ENCODE assay signal across 10 mouse cellular contexts in the genomic region with DNA sequence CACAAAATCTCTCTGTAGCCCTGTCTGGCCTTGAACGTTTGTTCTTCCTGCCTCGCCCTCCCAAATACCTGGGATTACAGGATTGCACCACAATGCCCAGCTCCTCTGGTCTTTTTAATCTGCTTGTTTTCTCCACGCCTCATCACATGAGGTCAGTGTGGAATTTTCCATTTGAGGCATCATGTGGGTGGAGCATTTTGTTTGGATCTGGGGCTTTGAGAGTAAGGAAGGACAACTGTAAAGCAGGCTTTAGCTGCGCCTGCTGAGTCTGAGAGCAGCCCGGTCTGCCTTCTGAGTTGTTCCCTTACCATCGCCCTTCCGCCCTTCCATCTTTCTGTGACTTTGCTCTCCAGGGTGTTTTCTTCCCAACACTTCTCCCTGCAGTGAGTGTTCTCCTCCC. TPM values are rescaled to one million over a fixed set of nuclear protein-coding genes. Genes with fewer than 3 reads are reported as not detected.
DNase-seq lines count a peak whose midpoint lies in the region; ATAC-seq and TF ChIP-seq lines count a peak whose summit lies in the region.
"Had no signal": no experiment of that assay in that cellular context is flagged by ENCODE, and none has a peak within 500 bp of the region (broad histone marks: within the 10 kb centered on the region; RNA-seq: fewer than 3 reads in every experiment).

No protein-coding gene starts in this region.

- no peak overlapping the region for H3K4me2 ChIP-seq in embryonic facial prominence, embryonic 14.5 days (ENCODE audit: low read depth, low read length)
- no peak overlapping the region for H3K4me2 ChIP-seq in stomach, postnatal 0 days (replicated peaks; ENCODE audit: low read depth)
- H3K4me2 ChIP-seq: midbrain, embryonic 15.5 days had no signal

- H3K9me3 ChIP-seq in embryonic facial prominence, embryonic 14.5 days (ENCODE audit: control insufficient read depth, low read length): no peaks in the 10 kb centered on the region
- no peaks in the 10 kb centered on the region for H3K9me3 ChIP-seq in embryonic facial prominence, embryonic 10.5 days
- H3K9me3 ChIP-seq in stomach, postnatal 0 days (ENCODE audit: control insufficient read depth, low read length): no peaks in the 10 kb centered on the region
- H3K9me3 ChIP-seq: midbrain, embryonic 15.5 days had no signal

- ATAC-seq in embryonic facial prominence, embryonic 14.5 days (ENCODE audit: low read depth): no peak
- no peak for ATAC-seq in stomach, postnatal 0 days (ENCODE audit: low FRiP score, low TSS enrichment)
- ATAC-seq: inflammation-experienced regulatory T-cells, adult 6 months; midbrain, embryonic 15.5 days had no signal

- H3K27me3 ChIP-seq in embryonic facial prominence, embryonic 14.5 days (replicated peaks; ENCODE audit: control insufficient read depth, insufficient read depth, low read length): no peaks in the 10 kb centered on the region
- H3K27me3 ChIP-seq in embryonic facial prominence, embryonic 10.5 days (replicated peaks; ENCODE audit: low read depth, poor library complexity, severe bottlenecking): no peaks in the 10 kb centered on the region
- no peaks in the 10 kb centered on the region for H3K27me3 ChIP-seq in stomach, postnatal 0 days (ENCODE audit: control insufficient read depth, insufficient read depth, low read length)
- H3K27me3 ChIP-seq: midbrain, embryonic 15.5 days had no signal

- H3K27ac ChIP-seq in embryonic facial prominence, embryonic 14.5 days (replicated peaks; ENCODE audit: low read depth, low read length): no peak overlapping the region
- H3K27ac ChIP-seq in embryonic facial prominence, embryonic 10.5 days (replicated peaks): no peak overlapping the region
- H3K27ac ChIP-seq in stomach, postnatal 0 days (replicated peaks): 0 out of 2 replicates have a peak overlapping the region, but pooled peaks have one; percentile 20
- H3K27ac ChIP-seq: midbrain, embryonic 15.5 days had no signal

- intact Hi-C loops in heart, postnatal 36 days (cut with DNase I): no loop called here
- intact Hi-C loops in left cerebral cortex, postnatal 36 days (cut with DNase I): no loop called here
- intact Hi-C loops in left cerebral cortex, postnatal 14 days (cut with DNase I): no loop called here

- no peak for TF ChIP-seq CTCF in stomach, postnatal 0 days (IDR thresholded peaks at IDR 0.05; ENCODE audit: low read depth)

- 64% methylated on average over 7 of the region's 7 CpGs for WGBS in embryonic facial prominence, embryonic 14.5 days
- WGBS in embryonic facial prominence, embryonic 10.5 days: 77% methylated on average over 7 of the region's 7 CpGs
- WGBS in stomach, postnatal 0 days: 53% methylated on average over 7 of the region's 7 CpGs

- no peaks in the 10 kb centered on the region for H3K36me3 ChIP-seq in embryonic facial prominence, embryonic 14.5 days (ENCODE audit: control insufficient read depth, insufficient read depth, low read length)
- H3K36me3 ChIP-seq in embryonic facial prominence, embryonic 10.5 days (replicated peaks): no peaks in the 10 kb centered on the region
- no peaks in the 10 kb centered on the region for H3K36me3 ChIP-seq in stomach, postnatal 0 days (ENCODE audit: control insufficient read depth, insufficient read depth, low read length)
- H3K36me3 ChIP-seq: midbrain, embryonic 15.5 days had no signal

- no peak overlapping the region for H3K9ac ChIP-seq in embryonic facial prominence, embryonic 14.5 days (ENCODE audit: low read depth, low read length)
- no peak overlapping the region for H3K9ac ChIP-seq in stomach, postnatal 0 days (ENCODE audit: low read length)
- H3K9ac ChIP-seq: midbrain, embryonic 15.5 days had no signal

- H3K4me3 ChIP-seq in embryonic facial prominence, embryonic 14.5 days (ENCODE audit: low read depth, low read length): no peak overlapping the region
- H3K4me3 ChIP-seq in embryonic facial prominence, embryonic 10.5 days: no peak overlapping the region
- H3K4me3 ChIP-seq in stomach, postnatal 0 days (ENCODE audit: low read depth, low read length): no peak overlapping the region
- H3K4me3 ChIP-seq: midbrain, embryonic 15.5 days had no signal

- H3K4me1 ChIP-seq in embryonic facial prominence, embryonic 14.5 days (ENCODE audit: control insufficient read depth, insufficient read depth, low read length): peaks cover 5% of the 10 kb centered on the region; the same call in 1 of the 2 replicates
- H3K4me1 ChIP-seq in embryonic facial prominence, embryonic 10.5 days: no peaks in the 10 kb centered on the region; the same call in 1 of the 2 replicates
- no peaks in the 10 kb centered on the region for H3K4me1 ChIP-seq in stomach, postnatal 0 days (replicated peaks; ENCODE audit: control insufficient read depth, insufficient read depth)
- H3K4me1 ChIP-seq: midbrain, embryonic 15.5 days had no signal

- no peak for TF ChIP-seq EP300 in stomach, postnatal 0 days (optimal IDR thresholded peaks at IDR 0.05)

- peak; percentile 55 for DNase-seq in embryonic facial prominence, embryonic 14.5 days (ENCODE audit: low spot score)
- no peak for DNase-seq in embryonic facial prominence, embryonic 10.5 days (ENCODE audit: low spot score)
- peak; percentile 16 for DNase-seq in retina, postnatal 1 day
- DNase-seq in retina, embryonic 14.5 days (ENCODE audit: low spot score): no peak
- peak; percentile 31 to 38 for DNase-seq in heart, postnatal 36 days
- no peak for DNase-seq in stomach, postnatal 0 days (ENCODE audit: low spot score)
- DNase-seq in left cerebral cortex, postnatal 36 days (ENCODE audit: low spot score in 2 of 2): no peak
- DNase-seq in left cerebral cortex, postnatal 14 days (ENCODE audit: low spot score in 2 of 2): no peak

RNA-seq across cellular contexts. Expression of a gene that starts 13.6 kb away (rescaled TPM):
- polyA plus RNA-seq in embryonic facial prominence, embryonic 14.5 days (2014; fragmentation: Nextera tagmentation; extraction: Ambion mirVana): 15.6 and 19.4 TPM in 2 replicates
- polyA plus RNA-seq in embryonic facial prominence, embryonic 10.5 days (2016; fragmentation: Nextera tagmentation; extraction: Ambion mirVana): 3.5 and 4.0 TPM in 2 replicates
- 10 to 100 TPM; 10.2 to 10.3 TPM for total RNA-seq in heart, postnatal 36 days (2021)
- polyA plus RNA-seq in stomach, postnatal 0 days (2015; fragmentation: Nextera tagmentation; extraction: Ambion mirVana): 18.3 and 19.1 TPM in 2 replicates
- total RNA-seq in left cerebral cortex, postnatal 36 days (2021): 100 to 1,000 TPM; 563 to 580 TPM
- 100 to 1,000 TPM; 563 to 593 TPM for total RNA-seq in left cerebral cortex, postnatal 14 days (2021)

Comparison
In these comparisons a context has a peak if more than half of its experiments do, and no peak if none do; other contexts are left out.
1. DNase-seq: peak in embryonic facial prominence, embryonic 14.5 days (single experiment), retina, postnatal 1 day (single experiment) and heart, postnatal 36 days (2 of 2); none in embryonic facial prominence, embryonic 10.5 days (single experiment), retina, embryonic 14.5 days (single experiment), stomach, postnatal 0 days (single experiment), left cerebral cortex, postnatal 36 days (0 of 2) and left cerebral cortex, postnatal 14 days (0 of 2).
2. RNA of a gene that starts 13.6 kb away (total RNA-seq): 563 to 593 TPM in left cerebral cortex, postnatal 14 days and 563 to 580 TPM in left cerebral cortex, postnatal 36 days; 10.2 to 10.3 TPM in heart, postnatal 36 days; every median in the first group is over 10 times any median in the second.